Mouse (Mus musculus): ENCODE results near the gene Pianp. TPM values are rescaled to one million over a fixed set of nuclear protein-coding genes. Genes with fewer than 3 reads are reported as not detected.
A peak's percentile ranks its signal among the peaks of the same experiment; 100 is the strongest.

Pianp gene
- polyA plus RNA-seq, 1 experiment from 2014 or later: 0.40 TPM

- no peak within 1 kb of the TSS for H3K9ac ChIP-seq (ENCODE audit: low read depth, low read length)
These were observed 53.2 kb downstream of the Pianp start, which contains the start of gene Acrbp for GRCm38 (mm10) chr6:125049678-125050077. Gene Acrbp (plus strand): TSS chr6:125049689.

GRCm38 (mm10) chr6:125051237-125051636 is 54.7 kb downstream of the Pianp start:
- no peak overlapping the region for H3K4me3 ChIP-seq (ENCODE audit: low read depth, low read length)
- H3K4me2 ChIP-seq: no peak overlapping the region
- no peaks in the 10 kb centered on the region for H3K27me3 ChIP-seq (replicated peaks; ENCODE audit: control insufficient read depth, insufficient read depth, low read length)
- no peak overlapping the region for H3K9ac ChIP-seq (ENCODE audit: low read depth, low read length)
- H3K36me3 ChIP-seq (ENCODE audit: control insufficient read depth, insufficient read depth, low read length): peaks cover 22% of the 10 kb centered on the region
- no peak for DNase-seq (ENCODE audit: low spot score)
- no peak for ATAC-seq (replicated peaks; ENCODE audit: low FRiP score)
- WGBS: 64% methylated on average over 5 of the region's 5 CpGs
- no peak overlapping the region for H3K27ac ChIP-seq (ENCODE audit: low read depth, low read length)
- no peaks in the 10 kb centered on the region for H3K9me3 ChIP-seq (ENCODE audit: control insufficient read depth, low read length)
- H3K4me1 ChIP-seq (replicated peaks; ENCODE audit: control insufficient read depth, insufficient read depth, low read length): peaks cover 7% of the 10 kb centered on the region; the same call in 1 of the 2 replicates

More at GRCm38 (mm10) chr6:125049678-125050077, 53.2 kb downstream of the Pianp start, which contains the start of gene Acrbp:
- WGBS: 33% methylated on average over 20 of the region's 20 CpGs
- H3K9me3 ChIP-seq (ENCODE audit: control insufficient read depth, low read length): no peaks in the 10 kb centered on the region
- peaks cover 23% of the 10 kb centered on the region for H3K36me3 ChIP-seq (ENCODE audit: control insufficient read depth, insufficient read depth, low read length)
- no peak within 1 kb of the TSS for H3K4me3 ChIP-seq (ENCODE audit: low read depth, low read length)
- H3K27ac ChIP-seq (ENCODE audit: low read depth, low read length): no peak within 1 kb of the TSS
- no peaks in the 10 kb centered on the region for H3K27me3 ChIP-seq (replicated peaks; ENCODE audit: control insufficient read depth, insufficient read depth, low read length)
- H3K4me1 ChIP-seq (replicated peaks; ENCODE audit: control insufficient read depth, insufficient read depth, low read length): peaks cover 7% of the 10 kb centered on the region; the same call in 1 of the 2 replicates
- no peak for DNase-seq (ENCODE audit: low spot score)
- peak within 1 kb of the TSS; percentile 29; the same call in 1 of the 2 replicates for H3K4me2 ChIP-seq
- ATAC-seq (replicated peaks; ENCODE audit: low FRiP score): no peak

Other genes starting within 250 kb of the Pianp start
- gene Gm45234, start 240.7 kb upstream of the Pianp start, polyA plus RNA-seq (2014; fragmentation: Nextera tagmentation; extraction: Ambion mirVana): 0.15 TPM in 1 of 2 replicates, not detected in the other
- 4.4 and 5.5 TPM in 2 replicates for gene Atn1, start 240.2 kb upstream of the Pianp start, polyA plus RNA-seq (2014; fragmentation: Nextera tagmentation; extraction: Ambion mirVana)
- gene Eno2, start 227.0 kb upstream of the Pianp start, polyA plus RNA-seq (2014; fragmentation: Nextera tagmentation; extraction: Ambion mirVana): 2.1 and 2.6 TPM in 2 replicates
- gene Lrrc23, start 217.0 kb upstream of the Pianp start, polyA plus RNA-seq (2014; fragmentation: Nextera tagmentation; extraction: Ambion mirVana): 0.11 TPM in 1 of 2 replicates, not detected in the other
- gene Spsb2, start 188.0 kb upstream of the Pianp start, polyA plus RNA-seq (2014; fragmentation: Nextera tagmentation; extraction: Ambion mirVana): 9.5 and 10.4 TPM in 2 replicates
- gene Tpi1, start 182.4 kb upstream of the Pianp start, polyA plus RNA-seq (2014; fragmentation: Nextera tagmentation; extraction: Ambion mirVana): 1,267 and 1,294 TPM in 2 replicates
- 115 and 118 TPM in 2 replicates for gene Usp5, start 167.2 kb upstream of the Pianp start, polyA plus RNA-seq (2014; fragmentation: Nextera tagmentation; extraction: Ambion mirVana)
- 223 and 224 TPM in 2 replicates for gene Cdca3, start 167.1 kb upstream of the Pianp start, polyA plus RNA-seq (2014; fragmentation: Nextera tagmentation; extraction: Ambion mirVana)
- 0.29 and 0.74 TPM in 2 replicates for gene Gnb3, start 156.4 kb upstream of the Pianp start, polyA plus RNA-seq (2014; fragmentation: Nextera tagmentation; extraction: Ambion mirVana)
- gene P3h3, start 138.9 kb upstream of the Pianp start, polyA plus RNA-seq (2014; fragmentation: Nextera tagmentation; extraction: Ambion mirVana): 8.6 and 11.3 TPM in 2 replicates
- gene Gpr162, start 132.7 kb upstream of the Pianp start, polyA plus RNA-seq (2014; fragmentation: Nextera tagmentation; extraction: Ambion mirVana): 0.17 and 0.32 TPM in 2 replicates
- not detected in 2 replicates for gene Cd4, start 108.5 kb upstream of the Pianp start, polyA plus RNA-seq (2014; fragmentation: Nextera tagmentation; extraction: Ambion mirVana)
- gene Lag3, start 85.0 kb upstream of the Pianp start, polyA plus RNA-seq (2014; fragmentation: Nextera tagmentation; extraction: Ambion mirVana): 0.35 and 0.64 TPM in 2 replicates
- 75.1 and 80.6 TPM in 2 replicates for gene Ptms, start 76.6 kb upstream of the Pianp start, polyA plus RNA-seq (2014; fragmentation: Nextera tagmentation; extraction: Ambion mirVana)
- 257 and 264 TPM in 2 replicates for gene Mlf2, start 65.3 kb upstream of the Pianp start, polyA plus RNA-seq (2014; fragmentation: Nextera tagmentation; extraction: Ambion mirVana)
- gene Cops7a, start 31.2 kb upstream of the Pianp start, polyA plus RNA-seq (2014; fragmentation: Nextera tagmentation; extraction: Ambion mirVana): 147 and 159 TPM in 2 replicates
- 7.6 and 7.9 TPM in 2 replicates for gene Zfp384, start 12.5 kb downstream of the Pianp start, polyA plus RNA-seq (2014; fragmentation: Nextera tagmentation; extraction: Ambion mirVana)
- 60.0 and 63.8 TPM in 2 replicates for gene Ing4, start 43.1 kb downstream of the Pianp start, polyA plus RNA-seq (2014; fragmentation: Nextera tagmentation; extraction: Ambion mirVana)
- gene Acrbp, start 53.0 kb downstream of the Pianp start, polyA plus RNA-seq (2014; fragmentation: Nextera tagmentation; extraction: Ambion mirVana): 6.0 and 7.4 TPM in 2 replicates
- 2.6 and 3.2 TPM in 2 replicates for gene Lpar5, start 71.2 kb downstream of the Pianp start, polyA plus RNA-seq (2014; fragmentation: Nextera tagmentation; extraction: Ambion mirVana)
- gene Chd4, start 99.3 kb downstream of the Pianp start, polyA plus RNA-seq (2014; fragmentation: Nextera tagmentation; extraction: Ambion mirVana): 62.5 and 71.6 TPM in 2 replicates
- 114 and 125 TPM in 2 replicates for gene Nop2, start 135.2 kb downstream of the Pianp start, polyA plus RNA-seq (2014; fragmentation: Nextera tagmentation; extraction: Ambion mirVana)
- gene Iffo1, start 148.5 kb downstream of the Pianp start, polyA plus RNA-seq (2014; fragmentation: Nextera tagmentation; extraction: Ambion mirVana): 7.7 and 9.9 TPM in 2 replicates
- 2,450 and 2,526 TPM in 2 replicates for gene Gapdh, start 169.8 kb downstream of the Pianp start, polyA plus RNA-seq (2014; fragmentation: Nextera tagmentation; extraction: Ambion mirVana)
- 150 and 158 TPM in 2 replicates for gene Ncapd2, start 195.0 kb downstream of the Pianp start, polyA plus RNA-seq (2014; fragmentation: Nextera tagmentation; extraction: Ambion mirVana)
- 287 and 311 TPM in 2 replicates for gene Mrpl51, start 195.1 kb downstream of the Pianp start, polyA plus RNA-seq (2014; fragmentation: Nextera tagmentation; extraction: Ambion mirVana)
- gene Vamp1, start 218.9 kb downstream of the Pianp start, polyA plus RNA-seq (2014; fragmentation: Nextera tagmentation; extraction: Ambion mirVana): 1.7 and 2.3 TPM in 2 replicates
- gene Tapbpl, start 235.2 kb downstream of the Pianp start, polyA plus RNA-seq (2014; fragmentation: Nextera tagmentation; extraction: Ambion mirVana): 4.0 TPM in 2 replicates
- 2.7 and 3.2 TPM in 2 replicates for gene Cd27, start 240.3 kb downstream of the Pianp start, polyA plus RNA-seq (2014; fragmentation: Nextera tagmentation; extraction: Ambion mirVana)

Measured in liver, embryonic 11.5 days (tissue).